Mouse (Mus musculus) forebrain, embryonic 10.5 days (tissue): Measurements from ENCODE around the gene Prss22. TPM values are rescaled to one million over a fixed set of nuclear protein-coding genes. Genes with fewer than 3 reads are reported as not detected.
A peak's percentile ranks its signal among the peaks of the same experiment; 100 is the strongest.
"Not testable (repeated sequence)": the region's sequence is repeated elsewhere in the genome, so short reads cannot be mapped to it uniquely, and the experiment has no call there.

ENCODE experiments used
- DNase-seq: peaks from one replicate; pipeline ENCODE4 v3.0.0-alpha.2; 2017; ENCODE audit warnings: low spot score; ENCODE audit errors: extremely low spot score
- H3K27ac ChIP-seq: fragments of 300-500 bp; sonication (generic); 2 replicates; pipeline ENCODE4 v1.5.1; 2016; ENCODE audit warnings: mild to moderate bottlenecking
- H3K27me3 ChIP-seq: fragments of 300-500 bp; sonication (generic); 2 replicates; pipeline ENCODE4 v1.6.1; 2016; ENCODE audit warnings: mild to moderate bottlenecking; ENCODE audit not compliant: poor library complexity, severe bottlenecking
- H3K36me3 ChIP-seq: fragments of 300-500 bp; sonication (generic); replicated peaks from 2 replicates; pipeline ENCODE4 v1.6.1; 2016; ENCODE audit warnings: mild to moderate bottlenecking, moderate library complexity
- H3K4me1 ChIP-seq: fragments of 300-500 bp; sonication (generic); 2 replicates; pipeline ENCODE4 v1.6.1; 2016
- H3K4me3 ChIP-seq: fragments of 300-500 bp; sonication (generic); 2 replicates; pipeline ENCODE4 v1.5.1; 2016; ENCODE audit warnings: mild to moderate bottlenecking, moderate library complexity
- H3K9me3 ChIP-seq: fragments of 300-500 bp; sonication (generic); 2 replicates; pipeline ENCODE4 v1.6.1; 2016; ENCODE audit warnings: mild to moderate bottlenecking, moderate library complexity
- WGBS: fragments of 180-500 bp; shearing (Covaris S2); methylation state at CpG from one replicate; pipeline ENCODE4 v1.1.7; 2016; 5-methylcytosine and 5-hydroxymethylcytosine counted together
- microRNA-seq: library from miRNA; unstranded; fragments of <30 nt; microRNA quantifications from one replicate; pipeline ENCODE4, GENCODE M21; 2017
- polyA plus RNA-seq: library from polyadenylated mRNA; unstranded; fragments of >200 nt; fragmentation: Nextera tagmentation; extraction: Ambion mirVana; gene quantifications from 2 replicates; pipeline ENCODE4 v1.2.1, GENCODE M21; 2016

Prss22 gene
- polyA plus RNA-seq, 1 experiment from 2014 or later = 0.63 TPM

- Histone ChIP-seq H3K27me3 (no peaks in the 10 kb centered on the region), H3K4me1 (peaks cover 13% of the 10 kb centered on the region), H3K36me3 (no peaks in the 10 kb centered on the region), H3K4me3 (no peak overlapping the region), H3K9me3 (no peaks in the 10 kb centered on the region), H3K27ac (no peak overlapping the region)
- WGBS = 38% methylated on average over 4 of the region's 4 CpGs
- DNase-seq = no peak
These were observed 36.3 kb downstream of the Prss22 start for GRCm38 (mm10) chr17:23961573-23962122.

- DNase-seq = peak; percentile 86
- Histone ChIP-seq H3K4me1 (peaks cover 3% of the 10 kb centered on the region; the same call in 1 of the 2 replicates), H3K9me3 (no peaks in the 10 kb centered on the region), H3K27ac (peak overlapping the region; percentile 80), H3K36me3 (no peaks in the 10 kb centered on the region), H3K27me3 (no peaks in the 10 kb centered on the region), H3K4me3 (no peak overlapping the region)
- WGBS = 41% methylated on average over 3 of the region's 3 CpGs
These were observed 37.7 kb downstream of the Prss22 start for GRCm38 (mm10) chr17:23960084-23960738.

- Histone ChIP-seq H3K4me1 (peaks cover 2% of the 10 kb centered on the region; the same call in 1 of the 2 replicates), H3K4me3 (no peak within 1 kb of the TSS), H3K9me3 (no peaks in the 10 kb centered on the region), H3K27me3 (no peaks in the 10 kb centered on the region), H3K27ac (no peak within 1 kb of the TSS), H3K36me3 (no peaks in the 10 kb centered on the region)
- WGBS = 82% methylated on average over 5 of the region's 5 CpGs
- DNase-seq = no peak
These were observed 42.7 kb downstream of the Prss22 start, which contains the start of gene Sbpl for GRCm38 (mm10) chr17:23955174-23955573. Sbpl (minus strand) TSS chr17:23955274.

DNA sequence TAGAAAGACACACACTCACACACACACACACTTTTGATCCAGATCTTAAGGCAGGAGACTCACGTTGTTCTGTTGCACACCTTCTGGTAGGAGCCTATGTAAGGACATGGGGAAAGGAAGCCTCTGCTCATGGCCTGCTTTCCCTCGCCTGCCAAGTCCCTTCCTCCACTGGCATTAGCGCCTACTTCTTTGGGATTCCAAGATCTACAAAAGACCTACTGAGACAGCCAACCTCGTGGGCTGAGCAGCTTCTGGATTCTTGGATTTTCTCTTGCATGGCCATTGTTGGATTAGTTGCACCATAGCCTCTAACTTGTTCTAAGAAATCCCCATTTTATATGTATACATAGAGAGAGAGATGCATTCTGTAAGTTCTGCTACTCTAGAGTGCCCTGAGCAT lies 47.1 kb downstream of the Prss22 start:
- 81% methylated on average over 4 of the region's 4 CpGs for WGBS
- H3K9me3 ChIP-seq, H3K36me3 ChIP-seq, H3K27me3 ChIP-seq, H3K4me1 ChIP-seq, H3K27ac ChIP-seq, DNase-seq, H3K4me3 ChIP-seq: not testable (repeated sequence)

GRCm38 (mm10) chr17:23949068-23949467 lies 48.8 kb downstream of the Prss22 start:
- 86% methylated on average over 2 of the region's 2 CpGs for WGBS
- H3K27ac ChIP-seq = no peak overlapping the region
- H3K27me3 ChIP-seq = no peaks in the 10 kb centered on the region
- H3K4me1 ChIP-seq = no peaks in the 10 kb centered on the region
- DNase-seq = no peak
- no peak overlapping the region for H3K4me3 ChIP-seq
- no peaks in the 10 kb centered on the region for H3K9me3 ChIP-seq
- no peaks in the 10 kb centered on the region for H3K36me3 ChIP-seq

DNA sequence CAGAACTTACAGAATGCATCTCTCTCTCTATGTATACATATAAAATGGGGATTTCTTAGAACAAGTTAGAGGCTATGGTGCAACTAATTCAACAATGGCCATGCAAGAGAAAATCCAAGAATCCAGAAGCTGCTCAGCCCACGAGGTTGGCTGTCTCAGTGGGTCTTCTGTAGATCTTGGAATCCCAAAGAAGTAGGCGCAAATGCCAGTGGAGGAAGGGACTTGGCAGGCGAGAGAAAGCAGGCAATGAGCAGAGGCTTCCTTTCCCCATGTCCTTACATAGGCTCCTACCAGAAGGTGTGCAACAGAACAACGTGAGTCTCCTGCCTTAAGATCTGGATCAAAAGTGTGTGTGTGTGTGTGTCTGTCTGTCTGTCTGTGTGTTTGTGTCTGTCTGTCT lies 50.4 kb downstream of the Prss22 start:
- not testable (repeated sequence) for DNase-seq, H3K36me3 ChIP-seq, H3K4me3 ChIP-seq, H3K4me1 ChIP-seq, H3K9me3 ChIP-seq, H3K27me3 ChIP-seq, H3K27ac ChIP-seq
- WGBS = 86% methylated on average over 4 of the region's 4 CpGs

Small RNA genes lying within 50 kb of the gene (microRNA-seq; reads per million reads assigned to microRNA genes)
- not detected for gene Gm27700

Other genes with a start within 250 kb of the Prss22 start
- 190 and 197 TPM in 2 replicates for gene Flywch1, start 226.5 kb downstream of the Prss22 start, polyA plus RNA-seq
- gene Flywch2, start 212.0 kb downstream of the Prss22 start, polyA plus RNA-seq = 23.8 and 25.0 TPM in 2 replicates
- 482 and 518 TPM in 2 replicates for gene Srrm2, start 207.6 kb downstream of the Prss22 start, polyA plus RNA-seq
- gene Elob, start 169.0 kb downstream of the Prss22 start, polyA plus RNA-seq = 1,030 and 1,081 TPM in 2 replicates
- 0.49 TPM in 1 of 2 replicates, not detected in the other for gene Prss33, start 162.0 kb downstream of the Prss22 start, polyA plus RNA-seq
- not detected in 2 replicates for gene Prss32, start 154.2 kb downstream of the Prss22 start, polyA plus RNA-seq
- gene Prss41, start 153.9 kb downstream of the Prss22 start, polyA plus RNA-seq = 4.5 and 5.4 TPM in 2 replicates
- not detected in 2 replicates for gene Prss21, start 130.0 kb downstream of the Prss22 start, polyA plus RNA-seq
- not detected in 2 replicates for gene Dcpp1, start 117.2 kb downstream of the Prss22 start, polyA plus RNA-seq
- gene Dcpp2, start 117.2 kb downstream of the Prss22 start, polyA plus RNA-seq = not detected in 2 replicates
- gene Dcpp3, start 80.6 kb downstream of the Prss22 start, polyA plus RNA-seq = not detected in 2 replicates
- gene Sbp, start 56.4 kb downstream of the Prss22 start, polyA plus RNA-seq = not detected in 2 replicates
- gene Sbpl, start 42.8 kb downstream of the Prss22 start, polyA plus RNA-seq = not detected in 2 replicates
- gene Prss30, start 17.5 kb downstream of the Prss22 start, polyA plus RNA-seq = not detected in 2 replicates
- gene Prss27, start 40.0 kb upstream of the Prss22 start, polyA plus RNA-seq = 0.11 and 0.16 TPM in 2 replicates
- 89.2 and 91.6 TPM in 2 replicates for gene Kctd5, start 75.4 kb upstream of the Prss22 start, polyA plus RNA-seq
- 32.6 and 34.3 TPM in 2 replicates for gene Pdpk1, start 152.8 kb upstream of the Prss22 start, polyA plus RNA-seq
- gene Amdhd2, start 165.7 kb upstream of the Prss22 start, polyA plus RNA-seq = 40.2 and 44.7 TPM in 2 replicates
- 419 and 421 TPM in 2 replicates for gene Atp6v0c, start 171.6 kb upstream of the Prss22 start, polyA plus RNA-seq
- gene Tbc1d24, start 207.5 kb upstream of the Prss22 start, polyA plus RNA-seq = 6.8 and 7.5 TPM in 2 replicates
- gene Ntn3, start 211.4 kb upstream of the Prss22 start, polyA plus RNA-seq = 2.3 and 2.9 TPM in 2 replicates
- 22.1 and 22.6 TPM in 2 replicates for gene Tedc2, start 222.8 kb upstream of the Prss22 start, polyA plus RNA-seq